Mouse (Mus musculus): ENCODE measurements around the gene Med16.

The Med16 gene

DNA sequence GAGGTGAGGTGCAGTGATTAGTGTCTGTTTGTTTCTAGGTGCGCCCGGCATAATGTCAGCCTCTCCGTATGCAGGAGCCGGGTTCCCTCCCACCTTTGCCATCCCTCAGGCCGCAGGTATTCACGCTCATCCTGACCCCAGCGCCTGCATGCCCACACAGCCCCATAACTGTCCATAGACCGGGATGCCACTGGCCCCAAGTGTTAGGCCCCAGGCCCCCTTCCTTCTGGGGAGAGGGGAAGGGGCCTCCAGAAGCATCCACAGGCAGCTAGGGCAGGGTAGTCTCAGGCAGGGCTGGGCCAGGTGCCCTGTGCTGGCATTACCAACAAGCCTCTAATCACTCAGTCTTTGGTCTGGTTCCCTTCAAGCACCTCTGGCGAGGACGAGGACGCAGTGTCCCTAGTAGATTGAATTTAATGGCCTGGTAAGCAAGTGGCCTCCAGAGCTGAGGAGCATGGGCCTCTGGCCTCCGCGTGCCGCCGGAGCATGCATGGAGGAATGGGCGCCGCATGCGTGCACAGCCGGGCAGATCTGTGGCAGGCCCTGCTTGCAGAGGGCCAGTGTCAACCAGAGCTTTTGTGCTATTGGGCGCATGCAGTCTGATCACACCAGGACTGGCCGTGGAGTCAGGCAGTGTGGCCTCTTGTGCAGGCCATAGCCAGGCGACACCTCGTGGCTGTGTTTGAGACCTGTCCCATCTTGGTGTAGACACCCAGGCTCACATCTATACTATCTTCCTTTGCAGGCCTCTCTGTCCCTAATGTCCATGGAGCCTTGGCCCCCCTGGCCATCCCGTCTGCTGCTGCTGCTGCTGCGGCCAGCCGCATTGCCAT is 48.4 kb downstream of the Med16 start:
- DNase-seq (ENCODE audit: low read depth, low spot score) = no peak

DNA sequence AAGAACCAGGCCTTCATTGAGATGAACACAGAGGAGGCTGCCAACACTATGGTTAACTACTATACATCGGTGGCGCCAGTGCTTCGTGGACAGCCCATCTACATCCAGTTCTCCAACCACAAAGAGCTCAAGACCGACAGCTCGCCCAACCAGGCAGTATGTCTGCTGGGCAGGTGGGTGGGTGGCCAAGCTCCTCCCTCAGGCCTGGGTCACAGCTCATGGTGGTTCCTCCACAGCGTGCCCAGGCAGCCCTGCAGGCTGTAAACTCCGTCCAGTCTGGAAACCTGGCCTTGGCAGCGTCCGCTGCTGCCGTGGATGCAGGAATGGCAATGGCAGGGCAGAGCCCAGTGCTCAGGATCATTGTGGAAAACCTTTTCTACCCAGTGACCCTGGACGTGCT is 49.6 kb downstream of the Med16 start:
- no peak for DNase-seq (ENCODE audit: low read depth, low spot score)

DNA sequence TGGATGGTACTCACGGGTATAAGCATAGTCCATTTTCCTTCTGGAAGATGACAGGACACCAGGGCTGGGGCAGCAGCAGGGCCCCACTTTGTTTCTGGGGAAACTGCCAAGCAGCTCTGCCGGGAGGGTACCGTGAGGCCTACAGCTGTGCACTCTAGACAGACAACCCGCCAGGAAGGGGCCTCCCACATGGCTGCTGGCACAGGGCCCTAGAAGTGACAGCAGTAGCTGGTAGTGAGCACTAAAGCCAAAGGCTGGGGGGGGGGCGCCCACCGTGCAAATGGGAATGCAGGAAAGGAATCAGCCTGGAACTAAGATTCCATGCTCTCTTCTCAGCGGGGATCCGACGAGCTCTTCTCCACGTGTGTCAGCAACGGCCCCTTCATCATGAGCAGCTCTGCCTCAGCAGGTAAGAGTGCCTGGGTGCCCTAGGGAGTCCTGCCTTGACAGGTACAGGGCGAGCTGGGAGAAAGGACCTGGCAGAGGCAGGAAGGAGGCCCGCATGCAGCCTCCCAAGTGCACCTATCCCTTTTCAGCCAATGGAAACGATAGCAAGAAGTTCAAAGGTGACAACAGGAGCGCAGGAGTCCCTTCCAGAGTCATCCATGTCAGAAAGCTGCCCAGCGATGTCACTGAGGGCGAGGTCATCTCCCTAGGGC is 50.2 kb downstream of the Med16 start:
- DNase-seq (ENCODE audit: low read depth, low spot score) = no peak

- DNase-seq (ENCODE audit: low read depth, low spot score) = no peak
Measured at GRCm38 (mm10) chr10:79857894-79858293, 50.8 kb downstream of the Med16 start.

GRCm38 (mm10) chr10:79857452-79857811 is 51.3 kb downstream of the Med16 start:
- no peak for DNase-seq (ENCODE audit: low read depth, low spot score)

- DNase-seq (ENCODE audit: low read depth, low spot score) = no peak
Measured at GRCm38 (mm10) chr10:79856704-79857451, 51.8 kb downstream of the Med16 start.

DNA sequence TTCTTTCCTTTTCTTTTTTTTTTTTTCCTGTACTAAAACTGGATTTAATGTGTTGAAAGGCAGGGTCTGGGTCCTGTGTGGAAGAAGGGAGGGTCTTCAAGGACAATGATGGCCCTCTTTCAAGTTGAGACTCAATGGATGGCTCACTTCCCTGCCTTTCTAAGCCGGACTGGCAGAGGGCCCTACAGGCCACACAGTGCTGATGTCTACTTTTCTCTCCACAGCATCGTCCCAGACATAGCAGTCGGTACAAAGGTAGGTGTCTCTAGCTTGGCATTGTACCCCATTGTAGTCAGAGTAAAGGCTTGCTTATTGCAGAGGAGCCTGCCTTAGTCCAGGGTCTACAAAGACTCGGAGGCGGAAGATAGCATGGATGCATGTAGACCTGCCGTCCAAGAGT is 52.4 kb downstream of the Med16 start:
- no peak for DNase-seq (ENCODE audit: low read depth, low spot score)

DNA sequence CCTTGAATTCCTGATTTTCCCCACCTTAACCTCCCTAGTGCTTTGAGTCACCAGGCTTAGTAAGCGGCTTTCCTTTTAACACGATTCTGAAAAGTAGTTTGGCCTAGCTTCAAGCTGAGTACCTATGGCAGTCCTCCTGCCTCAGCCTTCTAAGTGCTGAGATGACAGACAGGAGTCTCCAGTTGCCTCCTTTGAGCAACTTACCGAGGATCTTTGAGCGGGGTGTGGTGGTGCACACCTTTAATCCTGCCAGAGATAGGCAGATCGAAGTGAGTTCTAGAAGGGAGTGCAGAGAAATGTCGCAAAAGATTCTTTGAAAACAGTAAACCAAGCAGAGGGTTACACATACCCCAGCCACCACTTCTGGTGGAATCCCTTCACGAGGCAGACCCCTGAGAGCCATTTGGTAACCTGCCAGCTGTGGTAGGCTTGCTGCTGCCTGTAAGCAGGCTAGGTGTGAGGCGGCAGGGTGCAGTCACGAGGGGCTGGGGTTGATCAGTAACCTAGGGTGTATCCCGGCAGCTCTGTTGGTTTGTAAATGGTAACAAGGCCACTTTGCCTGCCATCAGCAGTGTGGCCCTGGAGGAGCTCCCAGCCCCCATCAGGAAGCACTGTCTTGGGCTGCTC is 53.1 kb downstream of the Med16 start:
- DNase-seq (ENCODE audit: low read depth, low spot score) = peak; percentile 38

- peak; percentile 42 for DNase-seq (ENCODE audit: low read depth, low spot score)
Measured at GRCm38 (mm10) chr10:79854801-79855541, 53.8 kb downstream of the Med16 start.

DNA sequence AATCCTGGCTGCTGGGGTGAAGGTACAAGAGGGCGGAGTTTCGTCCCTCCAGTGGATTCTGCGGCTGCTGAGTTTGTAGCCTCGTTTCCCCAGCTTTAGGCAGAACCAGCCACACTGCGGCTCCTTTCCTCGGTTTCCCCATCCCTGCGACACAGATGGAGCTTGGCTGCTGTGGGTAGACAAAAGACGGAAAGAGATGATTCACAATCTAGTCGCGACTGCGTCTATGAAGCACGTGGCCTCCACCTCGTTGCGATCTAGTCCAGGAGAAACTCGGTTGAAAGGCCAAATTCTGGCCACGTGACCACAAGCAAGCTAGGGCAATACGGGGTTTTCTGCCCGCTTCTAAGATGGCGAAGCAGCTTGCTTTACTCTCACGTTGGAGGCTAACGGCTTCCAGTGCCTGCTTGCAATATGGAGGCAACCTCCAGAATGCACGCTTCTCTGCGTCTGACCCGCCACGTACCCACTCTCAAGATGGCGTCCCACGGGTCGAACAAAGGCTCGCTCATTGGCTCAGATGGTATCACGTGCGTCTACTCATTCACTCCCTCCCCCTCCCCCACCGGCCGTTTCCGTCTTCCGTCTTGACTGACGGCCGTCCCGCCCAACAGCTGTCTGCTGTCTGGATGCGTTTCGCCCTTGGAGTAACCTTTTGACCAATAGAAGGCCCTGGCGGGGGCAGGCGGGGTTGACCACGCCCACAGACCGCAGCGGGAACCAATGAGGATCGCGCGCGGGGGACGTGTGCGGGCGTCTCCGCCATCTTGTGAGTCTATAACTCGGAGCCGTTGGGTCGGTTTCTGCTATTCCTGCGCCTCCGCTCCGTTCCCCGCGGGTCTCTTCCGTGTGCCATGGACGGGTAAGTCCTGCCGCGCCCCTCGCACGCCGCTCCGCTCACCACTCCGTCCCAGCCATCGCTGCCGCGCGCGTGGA is 54.6 kb downstream of the Med16 start, which contains the start of gene Ptbp1:
Gene Ptbp1, plus strand, starts transcription at position 568 of the 936 bp plus-strand sequence.
- peak; percentile 100 for DNase-seq (ENCODE audit: low read depth, low spot score)

DNA sequence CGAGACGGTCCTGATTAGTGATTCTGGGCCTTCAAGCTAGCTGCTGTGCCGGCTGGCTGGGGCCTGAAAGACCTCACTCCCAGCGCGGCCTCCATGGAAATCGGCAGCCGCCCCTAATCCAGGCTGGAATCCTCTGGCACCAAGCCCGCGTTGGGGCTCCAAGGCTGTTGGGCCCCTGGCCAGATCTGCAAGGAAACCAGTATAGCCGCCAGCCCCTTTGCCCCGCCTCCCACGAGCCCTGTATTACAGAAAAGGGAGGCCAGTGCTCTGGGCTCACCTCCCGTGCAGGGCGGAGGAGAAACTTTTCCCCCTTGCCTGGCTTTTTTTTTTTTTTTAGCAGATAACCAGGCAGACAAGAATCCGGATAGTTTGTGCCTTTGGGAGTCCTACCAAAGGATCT is 55.3 kb downstream of the Med16 start:
- peak; percentile 26 for DNase-seq (ENCODE audit: low read depth, low spot score)

GRCm38 (mm10) chr10:79852827-79853226 is 55.9 kb downstream of the Med16 start:
- no peak for DNase-seq (ENCODE audit: low read depth, low spot score)

- DNase-seq (ENCODE audit: low read depth, low spot score) = no peak
Measured at GRCm38 (mm10) chr10:79852107-79852789, 56.5 kb downstream of the Med16 start.

DNA sequence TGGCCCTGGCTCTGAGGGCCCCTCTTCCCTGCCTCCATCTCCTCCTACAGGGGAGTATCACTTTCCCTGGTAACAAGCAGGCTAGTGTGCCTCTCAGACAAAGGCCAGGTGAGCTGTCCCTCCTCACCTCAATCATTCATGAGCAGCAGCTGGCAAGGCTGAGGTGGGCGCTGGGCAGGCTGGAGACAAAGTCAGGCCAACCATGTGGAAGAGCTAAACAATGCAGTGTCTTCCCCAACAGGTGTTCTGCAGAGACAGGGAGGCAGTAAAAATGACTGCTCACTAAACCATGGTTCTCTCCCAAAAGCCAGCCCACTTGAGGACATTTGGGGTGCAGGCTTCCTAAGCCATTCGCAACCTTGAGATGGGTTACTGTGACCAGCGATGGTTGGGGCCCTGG is 57.1 kb downstream of the Med16 start:
- no peak for DNase-seq (ENCODE audit: low read depth, low spot score)

DNA sequence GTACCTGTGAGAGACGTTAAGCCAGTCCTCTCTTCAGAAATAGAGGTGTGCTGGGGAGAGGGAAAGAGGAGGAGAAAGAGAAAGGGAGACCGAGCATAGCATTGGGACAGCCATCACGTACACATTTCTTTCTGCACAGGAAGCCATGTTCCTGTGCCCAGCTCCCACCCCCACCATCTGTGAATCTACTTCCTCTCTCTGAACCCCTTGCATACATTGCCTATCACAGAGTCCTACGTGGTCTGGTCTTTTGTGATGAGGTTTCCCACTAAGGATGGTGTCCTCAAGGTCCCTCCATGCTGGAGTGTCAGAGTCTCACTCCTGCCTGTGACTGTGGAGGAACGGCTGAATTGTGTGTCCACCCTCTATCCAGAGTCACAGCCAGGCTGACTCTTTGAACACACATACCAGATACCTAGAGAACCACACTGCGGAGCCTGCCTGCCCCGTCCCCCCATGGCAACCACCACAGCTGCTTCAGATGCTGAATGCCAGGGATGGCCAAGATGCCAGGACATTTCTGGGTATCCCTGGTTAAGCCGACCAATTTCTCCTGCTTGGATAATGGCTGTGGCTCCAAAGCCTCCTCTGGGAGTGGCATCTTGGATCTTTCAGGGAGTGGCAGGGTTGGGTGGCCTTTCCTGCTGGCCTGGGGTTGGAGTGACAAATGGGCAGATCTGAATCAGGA is 58.6 kb downstream of the Med16 start:
- no peak for DNase-seq (ENCODE audit: low read depth, low spot score)

GRCm38 (mm10) chr10:79846553-79846952 is 62.2 kb downstream of the Med16 start:
- no peak for DNase-seq (ENCODE audit: low read depth, low spot score)
